Mouse (Mus musculus) embryonic fibroblast, embryonic 13.5 days (primary cell): Measurements from ENCODE around the gene Tpbpb.

ENCODE experiments used
- CTCF ChIP-seq: IDR thresholded peaks from 2 replicates; pipeline ENCODE4 v1.5.1; 2011; ENCODE audit warnings: mild to moderate bottlenecking, control low read depth, low read length, moderate library complexity, borderline replicate concordance; ENCODE audit not compliant: insufficient read depth
- POLR2A ChIP-seq: IDR thresholded peaks from 2 replicates; pipeline ENCODE4 v1.6.1; 2011; ENCODE audit warnings: low read depth, mild to moderate bottlenecking, control low read depth, low read length, moderate library complexity

DNA sequence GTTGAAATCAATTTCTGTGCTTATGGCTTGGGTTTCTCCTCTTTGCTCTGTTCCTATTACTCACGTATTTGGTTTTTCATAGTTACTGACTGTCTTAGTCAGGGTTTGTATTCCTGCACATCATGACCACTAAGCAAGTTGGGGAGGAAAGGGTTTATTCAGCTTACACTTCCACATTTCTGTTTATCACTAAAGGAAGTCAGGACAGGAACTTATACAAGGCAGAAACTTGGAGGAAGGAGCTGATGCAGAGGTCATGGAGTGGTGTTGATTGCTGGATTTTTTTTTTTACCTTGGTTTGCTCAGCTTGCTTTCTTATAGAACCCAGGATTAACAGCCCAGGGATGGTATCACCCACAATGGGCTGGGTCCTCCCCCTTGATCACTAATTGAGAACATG is 12.4 kb downstream of the Tpbpb start:
- no peak for TF ChIP-seq CTCF
- TF ChIP-seq POLR2A: no peak
